Mouse (Mus musculus): ENCODE results near the gene Fam135a.
"Not testable (repeated sequence)": the region's sequence is repeated elsewhere in the genome, so short reads cannot be mapped to it uniquely, and the experiment has no call there.

- not testable (repeated sequence) for TF ChIP-seq POLR2A (IDR thresholded peaks at IDR 0.05; ENCODE audit: borderline replicate concordance, control insufficient read depth, low read depth, low read length); CTCF (IDR thresholded peaks at IDR 0.05; ENCODE audit: control insufficient read depth, insufficient read depth, low read length)
Observed at GRCm38 (mm10) chr1:23971159-23971558, 129.0 kb downstream of the Fam135a start.
